Mouse (Mus musculus): ENCODE measurements around the gene Ascc2.

DNA sequence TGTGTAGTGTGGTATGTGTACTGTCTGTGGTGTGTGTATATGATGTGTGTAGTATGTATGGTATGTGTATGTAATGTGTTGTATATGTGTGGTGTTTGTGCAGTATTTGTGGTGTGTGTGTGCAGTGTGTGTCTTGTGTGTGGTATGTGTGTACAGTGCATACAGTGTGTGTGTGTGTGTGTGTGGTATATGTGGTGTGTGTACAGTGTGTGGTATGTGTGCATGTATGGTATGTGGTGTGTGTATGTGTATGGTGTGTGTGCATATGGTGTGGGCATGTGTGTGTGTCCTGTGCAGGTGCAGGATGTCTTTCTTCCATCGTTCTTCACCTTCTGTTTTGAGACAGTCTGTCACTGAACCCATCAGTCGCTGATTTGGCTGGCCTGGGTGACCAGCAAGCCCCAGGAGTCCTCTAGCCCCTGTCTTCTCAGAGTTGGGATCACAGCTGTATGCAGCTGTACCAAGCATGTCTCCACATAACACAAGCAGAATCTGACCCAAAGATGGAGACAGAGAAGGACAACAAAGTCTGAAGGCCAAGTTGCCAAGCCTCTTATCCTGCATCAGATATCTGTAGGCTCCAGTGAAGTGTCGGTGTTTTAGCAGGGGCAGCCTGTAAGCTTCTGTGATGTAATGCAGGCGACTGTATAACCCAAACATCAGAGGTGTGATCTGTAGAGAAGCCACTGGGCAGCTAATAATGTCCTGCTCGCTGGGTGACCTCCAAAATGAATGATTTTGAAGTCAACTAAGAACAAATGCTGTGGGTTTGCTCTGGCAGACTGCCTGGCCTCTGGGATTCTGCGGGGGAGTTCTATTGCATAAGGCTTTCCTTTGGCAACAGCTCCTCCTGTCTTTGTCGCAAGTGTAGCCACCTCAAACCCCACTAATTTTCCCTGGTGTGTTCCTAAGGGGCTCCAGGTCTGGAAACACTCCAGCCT is 59.8 kb downstream of the Ascc2 start:
- no peak for TF ChIP-seq POLR2A (IDR thresholded peaks at IDR 0.05; ENCODE audit: extremely low read depth, insufficient read depth, low read length)
- TF ChIP-seq CTCF (IDR thresholded peaks at IDR 0.05; ENCODE audit: extremely low read depth, insufficient read depth, low read length): peak; percentile 44
